Mouse (Mus musculus): Measurements from ENCODE around the gene Grik4.

Gene Grik4

DNA sequence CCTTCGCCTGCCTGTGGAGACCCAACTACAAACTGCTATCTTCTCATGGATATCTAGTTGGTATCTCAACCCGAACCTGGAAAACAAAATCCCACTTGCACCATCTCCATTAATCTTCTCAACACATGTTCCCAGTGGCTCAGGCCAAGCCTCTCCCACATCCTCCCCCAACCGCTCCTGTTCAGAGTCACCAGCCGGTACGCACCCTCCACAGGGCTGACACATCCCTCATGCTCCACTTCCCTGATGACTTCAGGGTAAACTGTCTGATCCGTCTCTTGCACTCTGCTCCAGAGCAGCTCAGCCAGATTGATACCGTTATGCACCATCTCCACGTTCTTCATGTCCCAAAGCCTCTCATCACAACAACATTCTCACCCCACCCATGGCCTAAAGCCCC, 198.3 kb downstream of the Grik4 start:
- DNase-seq (ENCODE audit: low spot score), result no peak

DNA sequence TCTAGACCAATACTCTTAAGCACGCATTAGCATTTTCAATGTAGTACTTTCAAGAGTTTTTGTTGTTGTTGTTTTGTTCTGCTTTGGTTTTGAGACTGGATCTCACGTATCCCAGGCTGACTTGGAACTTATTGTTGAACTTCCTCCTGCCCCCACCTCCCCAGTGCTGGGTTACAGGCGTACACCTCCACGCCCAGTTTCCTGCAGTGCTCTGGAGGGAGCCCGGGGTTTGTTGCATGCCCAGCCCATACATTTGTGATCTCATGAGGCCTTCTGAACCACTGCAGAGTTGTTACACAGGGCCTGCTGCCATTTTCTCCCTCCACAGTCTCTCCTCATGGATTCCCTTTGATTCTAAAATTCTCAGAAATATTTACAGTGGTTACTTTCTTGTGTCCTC, 201.9 kb downstream of the Grik4 start:
- DNase-seq (ENCODE audit: low spot score), result no peak

DNA sequence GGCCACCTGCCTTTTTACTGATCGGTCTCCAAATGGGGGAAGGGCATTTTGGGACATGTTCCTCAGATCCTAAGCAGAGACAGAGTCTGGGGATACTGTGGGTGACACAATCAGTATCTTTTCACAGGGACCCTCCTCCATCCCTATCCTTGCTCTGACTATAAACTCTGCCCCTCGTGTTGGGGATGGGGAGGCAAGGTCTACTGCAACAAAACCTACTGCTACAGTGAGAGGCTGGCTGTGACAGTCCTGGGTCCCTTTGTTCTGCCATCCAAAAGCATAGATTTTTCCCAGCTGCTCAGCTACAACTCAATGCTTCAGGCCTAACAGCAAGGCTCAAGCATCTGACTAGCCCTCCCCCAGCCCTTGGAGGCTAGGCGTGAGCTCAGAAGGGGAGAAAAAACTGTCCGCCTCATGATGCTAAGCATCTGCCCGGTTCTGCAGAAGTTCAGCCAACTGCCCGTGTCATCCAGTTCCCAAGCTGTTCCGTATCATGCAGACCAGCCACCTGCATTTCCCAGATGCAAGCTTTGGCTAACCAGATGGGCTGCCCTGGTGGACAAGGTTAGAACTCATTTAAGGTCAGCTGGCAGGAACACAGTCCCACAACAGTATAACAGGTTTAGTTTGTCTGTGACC, 207.5 kb downstream of the Grik4 start:
- no peak for DNase-seq (ENCODE audit: low spot score)

DNA sequence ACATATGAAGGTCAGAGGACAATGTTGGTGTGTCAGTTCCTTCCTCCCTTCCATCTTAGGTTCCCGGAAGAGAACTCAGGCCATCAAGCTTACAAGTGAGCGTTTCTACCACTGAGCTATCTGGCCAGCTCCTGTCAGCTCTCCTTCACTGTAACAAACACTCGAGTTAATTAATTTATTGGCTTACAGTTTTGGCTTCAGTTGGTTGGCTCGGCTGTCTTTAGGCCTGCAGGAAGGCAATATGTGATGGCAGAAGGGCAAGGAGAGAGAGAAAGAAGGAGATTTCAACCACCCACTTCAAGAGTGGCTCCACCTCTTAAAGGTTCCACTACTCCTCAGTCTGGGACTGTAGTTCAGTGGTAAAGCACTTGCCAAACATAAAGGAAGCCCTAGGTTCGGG, 209.2 kb downstream of the Grik4 start:
- no peak for DNase-seq (ENCODE audit: low spot score)

DNA sequence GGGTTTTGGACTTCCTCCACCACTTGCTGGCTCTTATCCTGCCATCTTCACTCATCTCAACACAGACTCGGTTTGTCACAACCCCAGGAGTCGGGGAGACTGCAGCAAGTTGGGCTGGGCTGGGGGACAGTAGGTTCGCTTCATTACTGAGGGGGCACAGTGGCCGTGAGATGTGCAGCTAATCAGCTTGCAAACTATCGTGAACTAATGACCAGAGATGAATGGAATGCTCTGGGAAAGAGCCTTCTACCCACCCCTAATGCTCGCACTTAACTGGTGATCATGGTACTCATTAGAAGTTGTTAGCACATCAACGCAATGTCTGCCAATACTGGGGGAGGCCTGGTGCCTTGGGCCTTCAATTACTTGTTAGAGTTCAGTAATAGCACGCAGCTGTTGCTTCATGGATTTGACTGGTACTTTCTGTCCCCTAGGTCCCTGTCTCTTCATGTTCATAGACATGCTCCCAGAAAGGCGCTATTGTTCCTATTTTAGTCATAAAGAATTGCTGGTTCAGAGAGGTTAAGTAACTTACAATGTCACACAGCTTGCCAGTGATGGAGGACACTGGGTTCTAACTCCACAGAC, 211.5 kb downstream of the Grik4 start:
- DNase-seq (ENCODE audit: low spot score), result no peak

DNA sequence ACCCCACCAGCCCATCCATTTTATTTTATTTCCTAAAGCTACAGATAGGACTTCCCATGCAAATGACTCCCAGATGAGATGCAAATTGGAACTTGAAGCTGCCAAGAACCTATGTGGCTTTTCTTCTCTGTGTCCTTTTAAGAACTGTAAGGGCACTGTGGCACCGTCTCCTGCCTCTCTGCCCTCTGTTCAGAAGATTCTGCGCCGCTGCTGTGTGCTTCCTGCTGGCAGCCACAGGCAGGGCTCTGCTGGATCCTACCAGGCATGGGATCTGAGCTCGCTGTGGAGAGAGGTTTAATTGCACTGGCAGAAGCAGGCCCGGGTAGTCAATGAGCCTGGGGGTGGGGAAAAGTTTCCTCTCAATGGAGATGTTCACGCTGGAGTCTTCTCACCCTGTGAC, 215.8 kb downstream of the Grik4 start:
- DNase-seq (ENCODE audit: low spot score), result no peak

GRCm38 (mm10) chr9:42727661-42728060, 216.6 kb downstream of the Grik4 start:
- no peak for DNase-seq (ENCODE audit: low spot score)

- no peak for DNase-seq (ENCODE audit: low spot score)
Measured at GRCm38 (mm10) chr9:42727186-42727585, 217.1 kb downstream of the Grik4 start.

DNA sequence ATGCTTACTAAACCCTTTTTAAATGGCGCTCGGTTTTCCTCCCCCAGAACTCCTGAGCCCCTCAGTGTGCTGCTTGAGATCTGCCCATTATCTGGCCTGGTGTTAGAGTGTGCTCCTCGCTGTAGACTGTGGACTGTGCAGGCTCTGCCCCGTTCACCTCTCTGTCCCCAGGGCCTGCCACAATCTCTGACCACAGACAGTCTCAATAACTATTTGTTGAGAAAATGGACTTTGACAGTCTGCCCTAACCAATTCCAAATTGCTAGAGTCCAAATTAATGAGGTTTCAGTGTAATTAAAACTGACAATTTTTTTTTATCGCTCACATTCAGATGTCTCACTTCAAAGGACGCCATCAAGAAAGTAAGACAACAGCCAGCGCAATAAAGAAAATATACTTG, 220.2 kb downstream of the Grik4 start:
- no peak for DNase-seq (ENCODE audit: low spot score)

DNA sequence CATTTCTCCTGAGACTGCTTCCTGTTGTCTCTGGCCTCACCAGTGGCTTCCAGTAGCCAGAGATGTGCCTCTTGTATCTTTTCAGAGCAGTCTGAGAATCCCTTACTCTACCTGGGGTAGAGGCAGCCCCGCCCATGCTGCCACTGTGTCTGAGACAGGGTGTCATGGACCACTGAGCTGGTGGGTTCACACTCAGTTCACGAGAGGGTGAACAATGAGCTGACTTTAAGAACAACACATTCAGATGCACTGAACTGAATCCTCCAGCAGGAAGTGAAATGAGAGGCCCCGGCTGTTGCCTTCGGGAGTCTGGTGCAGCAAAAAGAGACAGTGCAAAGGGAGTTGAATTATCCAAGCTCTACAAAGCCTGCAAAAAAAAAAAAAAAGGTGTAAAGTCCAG, 221.8 kb downstream of the Grik4 start:
- DNase-seq (ENCODE audit: low spot score), result no peak

DNA sequence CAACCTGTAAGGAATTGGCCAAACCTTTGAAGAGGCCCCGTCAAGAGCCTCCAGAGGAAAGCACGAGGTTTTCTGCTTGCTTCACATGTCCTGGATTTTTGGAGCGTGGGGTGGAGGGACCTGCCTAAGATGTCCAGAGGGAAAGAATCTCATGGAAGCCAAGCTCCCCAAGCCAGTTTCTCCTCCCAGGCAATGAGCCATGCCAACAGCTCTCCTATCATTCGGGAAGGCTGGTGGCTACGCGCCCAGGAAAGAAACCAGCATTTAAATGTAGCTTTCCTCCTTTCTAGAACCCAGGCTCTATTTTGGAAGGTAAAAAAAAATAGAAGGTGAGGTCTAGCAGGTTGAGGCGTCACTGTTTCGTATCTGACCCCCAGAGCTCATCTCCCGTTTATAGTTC, 222.6 kb downstream of the Grik4 start:
- DNase-seq (ENCODE audit: low spot score), result no peak

- no peak for DNase-seq (ENCODE audit: low spot score)
Measured at GRCm38 (mm10) chr9:42721146-42721545, 223.1 kb downstream of the Grik4 start.

DNA sequence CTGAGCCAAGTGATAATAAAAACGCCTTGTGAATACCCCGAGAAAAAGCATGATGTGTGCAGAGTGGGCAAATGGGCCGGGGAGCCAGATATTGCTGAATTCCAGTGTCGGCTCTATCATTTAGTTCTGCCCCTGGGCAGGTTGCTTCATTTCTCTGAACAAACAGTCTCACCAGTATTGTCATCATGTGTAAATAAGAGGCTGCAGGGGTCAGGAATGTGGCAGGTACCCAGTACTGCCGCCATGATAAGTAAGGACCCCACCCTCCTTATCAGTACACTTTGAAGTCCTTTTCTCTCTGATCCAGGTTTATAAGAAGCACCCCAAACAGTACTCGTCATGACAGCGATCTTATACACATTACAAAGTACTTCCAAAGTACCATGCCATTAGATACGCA, 230.4 kb downstream of the Grik4 start:
- DNase-seq (ENCODE audit: low spot score), result no peak

GRCm38 (mm10) chr9:42705848-42706247, 238.4 kb downstream of the Grik4 start:
- no peak for DNase-seq (ENCODE audit: low spot score)

DNA sequence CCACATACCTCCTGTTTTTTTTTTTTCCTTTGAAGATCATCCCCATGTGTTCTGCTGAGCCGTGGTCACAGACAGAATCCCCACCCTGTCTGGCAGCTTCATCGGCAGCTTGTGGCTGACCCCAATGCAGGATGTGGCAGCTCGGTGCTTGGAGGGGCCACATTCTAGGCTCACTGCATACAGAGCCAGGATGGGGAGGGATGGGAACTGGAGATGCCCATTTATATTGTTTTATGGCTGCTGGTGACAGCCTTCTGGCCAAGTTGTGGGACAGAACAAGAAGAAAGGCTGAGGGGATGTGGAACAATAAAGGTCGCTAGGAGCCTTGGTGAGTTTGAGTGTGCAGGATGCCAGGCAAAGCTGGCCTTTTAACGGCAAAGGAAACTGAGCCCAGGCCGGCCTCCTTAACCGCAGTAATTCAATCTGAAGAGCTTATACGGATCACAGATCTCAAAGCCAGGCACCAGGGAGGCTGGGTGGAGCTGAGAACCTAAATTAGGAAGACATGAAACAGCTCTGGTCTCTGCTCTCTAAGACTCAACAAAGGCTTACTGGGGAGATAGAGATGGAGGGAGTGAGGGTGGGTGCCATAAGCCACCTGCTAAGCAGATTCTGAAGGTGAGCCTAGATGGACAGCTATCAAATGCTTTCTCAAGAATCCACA, 241.0 kb downstream of the Grik4 start:
- DNase-seq (ENCODE audit: low spot score), result no peak

DNA sequence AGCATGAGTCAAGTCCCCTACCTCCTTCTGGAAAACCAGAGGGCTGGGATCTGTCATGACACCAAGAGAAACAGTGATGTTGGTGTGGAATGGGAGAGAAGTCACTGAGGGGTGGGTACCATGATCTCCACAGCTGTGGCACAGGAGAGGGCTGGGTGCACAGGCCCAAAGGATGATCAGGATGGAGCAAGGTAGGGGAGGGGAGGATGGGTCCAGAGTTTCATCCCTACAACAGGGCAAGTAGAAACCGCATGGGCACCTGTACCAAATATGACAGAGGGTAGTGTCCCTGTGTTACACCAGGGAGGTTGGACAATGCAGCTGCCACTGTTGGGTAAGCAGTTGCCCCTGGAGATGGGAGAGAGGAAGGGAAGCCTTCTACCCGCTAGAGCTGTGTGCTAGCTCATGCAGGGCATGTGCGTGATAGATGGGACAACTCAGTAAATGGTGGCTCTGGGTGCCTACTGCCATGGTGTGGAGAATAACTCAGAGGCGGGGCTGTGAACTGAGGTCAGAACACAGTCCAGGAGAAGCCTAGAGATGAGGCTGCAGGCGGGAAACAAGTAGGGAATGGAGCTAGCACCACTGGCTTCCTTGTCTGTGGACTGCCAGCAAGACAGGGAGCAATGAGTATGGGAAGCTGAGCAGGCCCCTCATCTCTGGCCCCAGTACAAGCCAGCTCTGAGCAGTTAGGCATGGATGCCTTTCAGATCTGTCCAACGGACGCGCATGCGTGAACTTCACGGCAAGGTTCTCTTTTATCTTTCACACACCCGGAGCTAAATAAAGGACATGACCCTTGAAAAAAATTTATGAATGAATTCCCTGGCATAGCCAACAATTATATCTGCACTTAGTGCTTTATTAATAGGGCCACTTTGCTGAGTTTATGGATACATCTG, 241.8 kb downstream of the Grik4 start:
- DNase-seq (ENCODE audit: low spot score), result no peak

DNA sequence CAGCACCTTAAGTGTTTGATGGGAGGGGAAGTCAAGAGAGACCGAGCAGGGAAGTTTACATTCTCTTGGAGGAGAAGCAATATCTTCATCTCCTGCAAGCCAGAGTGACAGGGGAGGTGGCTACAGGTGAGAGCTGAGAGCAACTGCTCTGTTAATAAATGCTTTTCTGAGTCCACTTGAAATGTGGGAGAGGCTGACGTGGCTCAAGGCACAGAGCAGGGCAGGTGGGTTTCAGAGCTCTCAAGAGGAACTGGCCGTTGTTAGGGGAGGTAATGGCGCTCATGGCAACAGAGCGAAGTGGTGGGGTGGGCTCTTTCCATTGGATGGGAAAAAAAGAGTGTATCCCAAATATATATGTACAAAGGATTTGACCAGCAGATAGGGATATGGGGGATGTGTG, 242.6 kb downstream of the Grik4 start:
- no peak for DNase-seq (ENCODE audit: low spot score)

DNA sequence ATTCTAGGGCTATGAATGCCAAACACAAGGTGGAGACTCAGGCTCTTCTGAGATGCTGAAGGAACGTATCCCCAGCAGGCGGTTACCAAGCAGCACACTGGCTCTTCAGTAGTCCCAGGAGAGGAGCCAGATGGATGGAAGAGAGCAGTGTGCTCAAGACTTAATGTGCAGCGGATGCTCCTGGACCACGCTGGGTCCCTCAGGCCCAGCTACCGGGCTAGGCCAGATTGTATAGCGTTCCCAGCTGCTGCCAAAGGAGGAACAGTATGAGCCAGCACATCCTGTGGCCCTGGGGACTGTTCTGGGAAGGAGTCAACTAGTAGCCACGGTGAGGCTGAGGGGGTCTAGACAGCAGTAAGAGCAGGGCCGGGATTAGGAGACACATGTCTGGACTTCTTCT, 251.3 kb downstream of the Grik4 start:
- no peak for DNase-seq (ENCODE audit: low spot score)

GRCm38 (mm10) chr9:42688143-42688542, 256.1 kb downstream of the Grik4 start:
- peak; percentile 13 for DNase-seq (ENCODE audit: low spot score)

GRCm38 (mm10) chr9:42686104-42686503, 258.2 kb downstream of the Grik4 start:
- no peak for DNase-seq (ENCODE audit: low spot score)

- DNase-seq (ENCODE audit: low spot score), result no peak
Measured at GRCm38 (mm10) chr9:42674017-42674412, 270.3 kb downstream of the Grik4 start.

- no peak for DNase-seq (ENCODE audit: low spot score)
Measured at GRCm38 (mm10) chr9:42673385-42674016, 270.8 kb downstream of the Grik4 start.
